ENCODE assay signal across 8 mouse cellular contexts in the genomic region with DNA sequence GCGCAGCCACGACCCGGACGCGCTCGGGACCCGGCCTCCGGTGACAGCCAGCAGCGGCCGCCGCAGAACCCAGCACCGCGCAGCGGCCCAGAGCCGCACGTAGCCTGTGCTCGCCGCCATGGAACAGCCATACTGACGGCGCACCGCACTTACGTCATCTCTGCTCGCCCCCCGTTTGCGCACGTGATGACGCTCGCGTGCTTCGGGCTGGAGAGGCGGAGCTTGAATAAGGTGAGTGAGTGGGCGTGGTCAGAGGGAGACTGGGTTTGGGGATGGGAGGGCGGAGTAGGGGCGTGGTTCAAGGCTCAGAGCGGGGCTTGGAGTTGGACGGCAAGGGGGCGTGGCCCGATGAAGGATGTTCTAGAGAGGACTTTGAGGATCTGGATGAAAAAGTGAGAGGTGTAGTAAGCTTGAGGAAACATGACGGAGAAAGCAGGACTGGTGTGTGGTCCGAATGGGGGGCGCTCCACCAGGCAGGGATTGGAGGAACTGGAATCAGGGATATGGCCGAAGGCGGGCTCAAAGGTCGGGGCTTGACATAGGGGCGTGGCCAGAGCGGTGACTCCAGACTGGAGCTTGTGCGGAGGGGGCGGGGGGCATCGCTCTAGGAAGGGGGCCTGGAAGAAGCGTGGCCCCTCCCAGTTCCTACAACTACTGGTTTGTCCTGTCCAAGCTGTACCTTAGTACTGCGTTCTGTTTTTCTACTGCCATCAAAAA. TPM values are rescaled to one million over a fixed set of nuclear protein-coding genes. Genes with fewer than 3 reads are reported as not detected.
DNase-seq lines count a peak whose midpoint lies in the region; ATAC-seq and TF ChIP-seq lines count a peak whose summit lies in the region.

A gene (minus strand): TSS at position 134 of the 717 bp plus-strand sequence.

- no peak for TF ChIP-seq POLR2A in bone marrow macrophage, adult 2 months (IDR thresholded peaks at IDR 0.05; ENCODE audit: borderline replicate concordance, low read depth, low read length)
- peak; percentile 88 for TF ChIP-seq POLR2A in embryonic fibroblast, embryonic 13.5 days (IDR thresholded peaks at IDR 0.05; ENCODE audit: low read depth, low read length)

- peak within 1 kb of the TSS; percentile 35 for H3K27ac ChIP-seq in bone marrow macrophage, adult 2 months (ENCODE audit: insufficient read depth, low read depth, low read length)
- H3K27ac ChIP-seq in embryonic fibroblast, embryonic 13.5 days (ENCODE audit: insufficient read depth, low read length): peak within 1 kb of the TSS; percentile 87
- H3K27ac ChIP-seq in heart, embryonic 10.5 days: peak within 1 kb of the TSS; percentile 93
- peak within 1 kb of the TSS; percentile 93 for H3K27ac ChIP-seq in kidney, embryonic 15.5 days

- H3K4me1 ChIP-seq in bone marrow macrophage, adult 2 months (ENCODE audit: control insufficient read depth, insufficient read depth, low read length): peaks cover 14% of the 10 kb centered on the region
- H3K4me1 ChIP-seq in embryonic fibroblast, embryonic 13.5 days (ENCODE audit: control insufficient read depth, insufficient read depth, low read length): 0 out of 2 replicates have a peak, but pooled peaks cover 8% of the 10 kb centered on the region
- peaks cover 25% of the 10 kb centered on the region for H3K4me1 ChIP-seq in heart, embryonic 10.5 days
- peaks cover 29% of the 10 kb centered on the region for H3K4me1 ChIP-seq in kidney, embryonic 15.5 days

- no peaks in the 10 kb centered on the region for H3K9me3 ChIP-seq in heart, embryonic 10.5 days
- no peaks in the 10 kb centered on the region for H3K9me3 ChIP-seq in kidney, embryonic 15.5 days (replicated peaks)

- peak within 1 kb of the TSS; percentile 97 for H3K4me3 ChIP-seq in bone marrow macrophage, adult 2 months (ENCODE audit: insufficient read depth, low read length)
- peak within 1 kb of the TSS; percentile 98 for H3K4me3 ChIP-seq in embryonic fibroblast, embryonic 13.5 days (ENCODE audit: insufficient read depth, low read length)
- H3K4me3 ChIP-seq in heart, embryonic 10.5 days: peak within 1 kb of the TSS; percentile 92
- H3K4me3 ChIP-seq in kidney, embryonic 15.5 days (replicated peaks): peak within 1 kb of the TSS; percentile 97

- under 1% methylated on average over 51 of the region's 51 CpGs for WGBS in heart, embryonic 10.5 days
- WGBS in kidney, embryonic 15.5 days: under 1% methylated on average over 51 of the region's 51 CpGs

- peak within 1 kb of the TSS; percentile 95 for H3K4me2 ChIP-seq in kidney, embryonic 15.5 days

- peak within 1 kb of the TSS; percentile 97 for H3K9ac ChIP-seq in kidney, embryonic 15.5 days

- H3K36me3 ChIP-seq in heart, embryonic 10.5 days: peaks cover 31% of the 10 kb centered on the region
- peaks cover 29% of the 10 kb centered on the region for H3K36me3 ChIP-seq in kidney, embryonic 15.5 days

- DNase-seq in A20 (ENCODE audit: low read depth, low spot score) (peak; percentile 100), liver (peak; percentile 99)
- peak; percentile 99 for DNase-seq in heart, embryonic 10.5 days (ENCODE audit: low spot score)
- DNase-seq in spleen, postnatal 4 days (ENCODE audit: low spot score in 2 of 2): peak; percentile 93 to 96

- ATAC-seq in kidney, embryonic 15.5 days (replicated peaks; ENCODE audit: low FRiP score): peak; percentile 92
- peak; percentile 91 for ATAC-seq in monocyte, adult 5-6 weeks (replicated peaks; ENCODE audit: insufficient number of reproducible peaks, low FRiP score, low TSS enrichment, poor library complexity, severe bottlenecking)

- no peak for TF ChIP-seq CTCF in bone marrow macrophage, adult 2 months (IDR thresholded peaks at IDR 0.05; ENCODE audit: low read depth, low read length)
- TF ChIP-seq CTCF in embryonic fibroblast, embryonic 13.5 days (IDR thresholded peaks at IDR 0.05; ENCODE audit: borderline replicate concordance, insufficient read depth, low read length): no peak

- H3K27me3 ChIP-seq in heart, embryonic 10.5 days (ENCODE audit: insufficient read depth, poor library complexity, severe bottlenecking): no peaks in the 10 kb centered on the region
- no peaks in the 10 kb centered on the region for H3K27me3 ChIP-seq in kidney, embryonic 15.5 days

RNA-seq across cellular contexts. Expression of the gene that starts here (rescaled TPM):
- polyA plus RNA-seq in bone marrow macrophage, adult 2 months (2012; ENCODE audit: insufficient read depth, insufficient read length, missing spikeins): 29.6 and 29.9 TPM in 2 replicates
- polyA plus RNA-seq in embryonic fibroblast, embryonic 13.5 days (2011; ENCODE audit: insufficient read length, low read depth, missing spikeins): 84.6 and 91.7 TPM in 2 replicates
- polyA plus RNA-seq in heart, embryonic 10.5 days (2016; fragmentation: Nextera tagmentation; extraction: Ambion mirVana): 58.9 and 65.1 TPM in 2 replicates
- 59.7 and 63.8 TPM in 2 replicates for polyA plus RNA-seq in kidney, embryonic 15.5 days (2015; fragmentation: Nextera tagmentation; extraction: Ambion mirVana)
- total RNA-seq in monocyte, adult 5-6 weeks (2017): 33.2 to 46.1 TPM (median 34.8 TPM) in 3 replicates

Comparison
In these comparisons a context has a peak if more than half of its experiments do, and no peak if none do; other contexts are left out.
1. Peak in every context shown above with its lines: DNase-seq, ATAC-seq, H3K4me3 ChIP-seq and H3K27ac ChIP-seq.
2. H3K27ac ChIP-seq: peak in every context shown above with its lines; median percentile 93 in heart, embryonic 10.5 days; 93 in kidney, embryonic 15.5 days; 87 in embryonic fibroblast, embryonic 13.5 days; 35 in bone marrow macrophage, adult 2 months.